Mouse (Mus musculus): ENCODE results near the gene Stard13. TPM values are rescaled to one million over a fixed set of nuclear protein-coding genes. Genes with fewer than 3 reads are reported as not detected.

The Stard13 gene
- total and polyA plus RNA-seq, 2 experiments = 7.8 to 21.3 TPM

DNA sequence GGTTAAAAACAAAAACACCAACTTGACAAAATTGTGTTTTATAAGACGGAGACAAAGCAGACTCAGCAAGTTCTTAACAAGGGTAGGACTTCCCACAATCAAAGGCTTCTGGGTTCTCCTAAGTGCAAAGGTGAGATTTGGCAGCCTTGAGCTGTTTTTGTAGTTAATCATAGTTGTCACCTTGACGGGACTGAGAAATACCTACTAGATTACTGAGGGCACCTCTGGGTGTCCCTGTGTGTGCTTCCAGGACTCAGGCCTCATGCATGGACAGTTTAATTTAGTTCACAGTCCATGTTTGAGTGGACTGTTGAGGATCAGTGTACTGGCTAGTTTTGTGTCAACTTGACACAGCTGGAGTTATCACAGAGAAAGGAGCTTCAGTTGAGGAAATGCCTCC, 209.2 kb downstream of the Stard13 start:
- Histone ChIP-seq H3K27me3 (ENCODE audit: control insufficient read depth, insufficient read depth, low read length) (no peaks in the 10 kb centered on the region), H3K79me2 (ENCODE audit: control insufficient read depth, insufficient read depth, low read length) (no peaks in the 10 kb centered on the region), H3K27ac (replicated peaks; ENCODE audit: insufficient read depth, low read depth, low read length) (no peak overlapping the region), H3K36me3 (ENCODE audit: control insufficient read depth, insufficient read depth, low read length) (no peaks in the 10 kb centered on the region), H3K4me3 (ENCODE audit: insufficient read depth, low read depth, low read length) (no peak overlapping the region), H3K9ac (ENCODE audit: low read depth, low read length) (no peak overlapping the region), H3K4me1 (ENCODE audit: control insufficient read depth, insufficient read depth, low read length) (peaks cover under 1% of the 10 kb centered on the region; the same call in 1 of the 2 replicates)
- TF ChIP-seq POLR2A (IDR thresholded peaks at IDR 0.05; ENCODE audit: extremely low read depth, insufficient read depth, low read length) (no peak), CTCF (IDR thresholded peaks at IDR 0.05; ENCODE audit: low read depth, low read length) (no peak)
- 97% methylated on average over 2 of the region's 2 CpGs for WGBS
- no peak for DNase-seq (ENCODE audit: extremely low read depth, low read depth, low spot score)

- no peak for DNase-seq (ENCODE audit: extremely low read depth, low read depth, low spot score)
- H3K27ac ChIP-seq (replicated peaks; ENCODE audit: insufficient read depth, low read depth, low read length) = no peak overlapping the region
- WGBS = 55% methylated on average over 8 of the region's 8 CpGs
Measured at GRCm38 (mm10) chr5:151023461-151023860, 210.2 kb downstream of the Stard13 start.

DNA sequence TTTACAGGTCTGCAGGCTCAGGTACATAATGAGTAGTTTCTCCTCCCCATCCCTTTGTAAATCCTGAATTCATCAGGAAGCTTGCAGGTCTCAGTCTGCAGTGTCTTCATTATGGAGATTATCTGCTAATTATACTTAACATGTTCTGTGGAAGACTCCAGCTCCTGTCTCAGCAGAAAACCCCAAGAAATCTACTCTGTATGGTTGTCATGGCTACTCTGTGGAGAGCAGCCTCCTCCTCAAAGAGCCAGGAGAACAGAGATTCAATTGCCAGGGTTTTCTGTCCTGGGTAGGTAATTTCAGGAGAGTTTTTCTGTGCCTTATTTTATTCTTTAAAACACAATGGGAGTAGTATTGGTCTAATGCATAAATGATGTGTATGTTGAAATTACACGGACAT, 210.7 kb downstream of the Stard13 start:
- 60% methylated on average over 1 of the region's 1 CpGs for WGBS

More at GRCm38 (mm10) chr5:151023461-151023860, 210.2 kb downstream of the Stard13 start:
- Histone ChIP-seq H3K36me3 (ENCODE audit: control insufficient read depth, insufficient read depth, low read length) (no peaks in the 10 kb centered on the region), H3K9ac (ENCODE audit: low read depth, low read length) (no peak overlapping the region), H3K4me3 (ENCODE audit: insufficient read depth, low read depth, low read length) (no peak overlapping the region), H3K27me3 (ENCODE audit: control insufficient read depth, insufficient read depth, low read length) (no peaks in the 10 kb centered on the region), H3K79me2 (ENCODE audit: control insufficient read depth, insufficient read depth, low read length) (no peaks in the 10 kb centered on the region), H3K4me1 (ENCODE audit: control insufficient read depth, insufficient read depth, low read length) (peaks cover 3% of the 10 kb centered on the region; the same call in 1 of the 2 replicates)
- TF ChIP-seq POLR2A (IDR thresholded peaks at IDR 0.05; ENCODE audit: extremely low read depth, insufficient read depth, low read length) (no peak), CTCF (IDR thresholded peaks at IDR 0.05; ENCODE audit: low read depth, low read length) (no peak)

DNA sequence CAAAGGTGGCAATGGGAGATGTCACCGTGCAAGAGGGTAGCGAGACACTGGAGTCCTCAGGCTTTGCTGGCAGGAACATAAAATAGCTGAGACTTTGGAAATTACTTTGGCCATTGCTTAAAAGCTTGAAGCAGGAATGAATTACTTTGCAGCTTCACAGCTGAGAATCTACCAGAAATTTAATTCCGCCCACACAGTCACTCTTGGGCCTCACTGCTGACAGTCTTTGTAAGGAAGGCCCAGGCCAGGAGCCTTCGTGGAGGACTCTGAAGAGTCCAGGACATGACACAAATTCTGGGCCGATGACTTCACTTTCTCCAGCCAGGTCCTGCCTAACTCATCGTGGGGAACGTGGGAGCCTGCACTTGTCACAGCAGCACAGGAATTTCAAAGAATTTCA, 211.6 kb downstream of the Stard13 start:
- TF ChIP-seq CTCF (IDR thresholded peaks at IDR 0.05; ENCODE audit: low read depth, low read length) = no peak
- no peak for TF ChIP-seq POLR2A (IDR thresholded peaks at IDR 0.05; ENCODE audit: extremely low read depth, insufficient read depth, low read length)
- H3K27ac ChIP-seq (replicated peaks; ENCODE audit: insufficient read depth, low read depth, low read length) = no peak overlapping the region
- no peaks in the 10 kb centered on the region for H3K27me3 ChIP-seq (ENCODE audit: control insufficient read depth, insufficient read depth, low read length)
- WGBS = 87% methylated on average over 7 of the region's 7 CpGs
- no peak overlapping the region for H3K4me3 ChIP-seq (ENCODE audit: insufficient read depth, low read depth, low read length)
- H3K79me2 ChIP-seq (ENCODE audit: control insufficient read depth, insufficient read depth, low read length) = no peaks in the 10 kb centered on the region
- peaks cover 7% of the 10 kb centered on the region; the same call in 1 of the 2 replicates for H3K4me1 ChIP-seq (ENCODE audit: control insufficient read depth, insufficient read depth, low read length)
- no peaks in the 10 kb centered on the region for H3K36me3 ChIP-seq (ENCODE audit: control insufficient read depth, insufficient read depth, low read length)
- no peak for DNase-seq (ENCODE audit: extremely low read depth, low read depth, low spot score)
- H3K9ac ChIP-seq (ENCODE audit: low read depth, low read length) = no peak overlapping the region

More for the DNA sequence above, 210.7 kb downstream of the Stard13 start:
- no peaks in the 10 kb centered on the region for H3K36me3 ChIP-seq (ENCODE audit: control insufficient read depth, insufficient read depth, low read length)
- no peaks in the 10 kb centered on the region for H3K27me3 ChIP-seq (ENCODE audit: control insufficient read depth, insufficient read depth, low read length)
- no peak overlapping the region for H3K9ac ChIP-seq (ENCODE audit: low read depth, low read length)
- TF ChIP-seq POLR2A (IDR thresholded peaks at IDR 0.05; ENCODE audit: extremely low read depth, insufficient read depth, low read length) = no peak
- TF ChIP-seq CTCF (IDR thresholded peaks at IDR 0.05; ENCODE audit: low read depth, low read length) = no peak
- H3K27ac ChIP-seq (replicated peaks; ENCODE audit: insufficient read depth, low read depth, low read length) = no peak overlapping the region
- DNase-seq (ENCODE audit: extremely low read depth, low read depth, low spot score) = no peak
- H3K79me2 ChIP-seq (ENCODE audit: control insufficient read depth, insufficient read depth, low read length) = no peaks in the 10 kb centered on the region
- peaks cover 7% of the 10 kb centered on the region; the same call in 1 of the 2 replicates for H3K4me1 ChIP-seq (ENCODE audit: control insufficient read depth, insufficient read depth, low read length)
- no peak overlapping the region for H3K4me3 ChIP-seq (ENCODE audit: insufficient read depth, low read depth, low read length)

DNA sequence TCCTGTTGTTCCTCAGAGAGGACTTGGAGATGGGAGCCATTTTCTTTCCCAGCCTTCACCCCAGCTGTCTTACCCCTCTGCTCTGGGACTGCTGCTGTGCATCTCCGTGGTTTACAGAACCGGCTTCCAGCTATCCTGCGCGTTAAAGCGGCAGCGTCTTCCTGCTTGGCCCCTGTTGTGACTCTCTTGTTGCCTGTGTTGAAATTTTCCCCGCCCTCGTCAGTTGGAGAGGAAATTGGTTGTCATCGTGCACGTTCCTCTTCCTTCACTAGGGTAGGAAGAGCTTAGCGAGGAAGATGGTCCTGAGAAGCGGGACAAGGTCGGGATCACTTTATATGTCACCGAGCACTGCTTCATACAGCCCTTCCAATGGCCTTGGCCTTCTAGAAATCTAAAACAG, 212.8 kb downstream of the Stard13 start:
- no peaks in the 10 kb centered on the region for H3K79me2 ChIP-seq (ENCODE audit: control insufficient read depth, insufficient read depth, low read length)
- H3K27me3 ChIP-seq (ENCODE audit: control insufficient read depth, insufficient read depth, low read length) = no peaks in the 10 kb centered on the region
- WGBS = 74% methylated on average over 14 of the region's 14 CpGs
- no peak overlapping the region for H3K27ac ChIP-seq (replicated peaks; ENCODE audit: insufficient read depth, low read depth, low read length)
- H3K4me3 ChIP-seq (ENCODE audit: insufficient read depth, low read depth, low read length) = no peak overlapping the region
- DNase-seq (ENCODE audit: extremely low read depth, low read depth, low spot score) = no peak
- no peak overlapping the region for H3K9ac ChIP-seq (ENCODE audit: low read depth, low read length)
- TF ChIP-seq CTCF (IDR thresholded peaks at IDR 0.05; ENCODE audit: low read depth, low read length) (no peak), POLR2A (IDR thresholded peaks at IDR 0.05; ENCODE audit: extremely low read depth, insufficient read depth, low read length) (no peak)
- H3K36me3 ChIP-seq (ENCODE audit: control insufficient read depth, insufficient read depth, low read length) = no peaks in the 10 kb centered on the region
- H3K4me1 ChIP-seq (ENCODE audit: control insufficient read depth, insufficient read depth, low read length) = peaks cover 7% of the 10 kb centered on the region; the same call in 1 of the 2 replicates

GRCm38 (mm10) chr5:151020031-151020820, 213.4 kb downstream of the Stard13 start:
- WGBS = 83% methylated on average over 13 of the region's 13 CpGs
- no peaks in the 10 kb centered on the region for H3K27me3 ChIP-seq (ENCODE audit: control insufficient read depth, insufficient read depth, low read length)
- no peak overlapping the region for H3K27ac ChIP-seq (replicated peaks; ENCODE audit: insufficient read depth, low read depth, low read length)
- TF ChIP-seq CTCF (IDR thresholded peaks at IDR 0.05; ENCODE audit: low read depth, low read length) (no peak), POLR2A (IDR thresholded peaks at IDR 0.05; ENCODE audit: extremely low read depth, insufficient read depth, low read length) (no peak)
- no peak overlapping the region for H3K4me3 ChIP-seq (ENCODE audit: insufficient read depth, low read depth, low read length)
- no peak overlapping the region for H3K9ac ChIP-seq (ENCODE audit: low read depth, low read length)
- peaks cover 7% of the 10 kb centered on the region; the same call in 1 of the 2 replicates for H3K4me1 ChIP-seq (ENCODE audit: control insufficient read depth, insufficient read depth, low read length)
- no peaks in the 10 kb centered on the region for H3K79me2 ChIP-seq (ENCODE audit: control insufficient read depth, insufficient read depth, low read length)
- no peaks in the 10 kb centered on the region for H3K36me3 ChIP-seq (ENCODE audit: control insufficient read depth, insufficient read depth, low read length)
- no peak for DNase-seq (ENCODE audit: extremely low read depth, low read depth, low spot score)
